Mouse (Mus musculus) stomach, embryonic 14.5 days (tissue): ENCODE results near the gene 4932438A13Rik. TPM values are rescaled to one million over a fixed set of nuclear protein-coding genes. Genes with fewer than 3 reads are reported as not detected.
A peak's percentile ranks its signal among the peaks of the same experiment; 100 is the strongest.

Experiments used
- ATAC-seq: fragments of 200-750 bp; cut with Nextera tagmentation; 2 replicates; pipeline ENCODE4 v1.8.0; 2017; ENCODE audit warnings: low read depth, moderate TSS enrichment; ENCODE audit not compliant: insufficient number of reproducible peaks, insufficient read depth, low FRiP score
- H3K27ac ChIP-seq: fragments of 300-500 bp; sonication (generic); 2 replicates; pipeline ENCODE4 v1.5.1; 2014; ENCODE audit warnings: mild to moderate bottlenecking, low read length, moderate library complexity, mixed read lengths
- H3K27me3 ChIP-seq: fragments of 300-500 bp; sonication (generic); 2 replicates; pipeline ENCODE4 v1.6.1; 2014; ENCODE audit warnings: low read length, control low read depth, mixed read lengths; ENCODE audit not compliant: control insufficient read depth, insufficient read depth
- H3K36me3 ChIP-seq: fragments of 300-500 bp; sonication (generic); 2 replicates; pipeline ENCODE4 v1.6.1; 2014; ENCODE audit warnings: mild to moderate bottlenecking, control low read depth, low read length, moderate library complexity, mixed read lengths; ENCODE audit not compliant: control insufficient read depth, insufficient read depth
- H3K4me1 ChIP-seq: fragments of 300-500 bp; sonication (generic); 2 replicates; pipeline ENCODE4 v1.6.1; 2014; ENCODE audit warnings: low read length, control low read depth, mixed read lengths; ENCODE audit not compliant: control insufficient read depth, insufficient read depth
- H3K4me2 ChIP-seq: fragments of 300-500 bp; sonication (generic); replicated peaks from 2 replicates; pipeline ENCODE4 v1.6.1; 2014; ENCODE audit warnings: low read depth, low read length, control low read depth
- H3K4me3 ChIP-seq: fragments of 300-500 bp; sonication (generic); 2 replicates; pipeline ENCODE4 v1.5.1; 2014; ENCODE audit warnings: low read depth, low read length, control low read depth
- H3K9ac ChIP-seq: fragments of 300-500 bp; sonication (generic); replicated peaks from 2 replicates; pipeline ENCODE4 v1.6.1; 2014; ENCODE audit warnings: low read depth, mild to moderate bottlenecking, control low read depth, low read length, moderate library complexity, mixed read lengths
- H3K9me3 ChIP-seq: fragments of 300-500 bp; sonication (generic); 2 replicates; pipeline ENCODE4 v1.6.1; 2016; ENCODE audit warnings: low read depth, low read length, control low read depth; ENCODE audit not compliant: control insufficient read depth
- WGBS: fragments of 180-500 bp; shearing (Covaris S2); extraction: QIAGEN DNeasy Blood & Tissue Kit; methylation state at CpG from one replicate; pipeline ENCODE4 v1.1.7; 2014; 5-methylcytosine and 5-hydroxymethylcytosine counted together
- polyA plus RNA-seq: library from polyadenylated mRNA; unstranded; fragments of >200 nt; fragmentation: Nextera tagmentation; extraction: Ambion mirVana; gene quantifications from 2 replicates; pipeline ENCODE4 v1.2.1, GENCODE M21; 2014

4932438A13Rik gene
- polyA plus RNA-seq, 1 experiment from 2014 or later: 68.4 TPM

GRCm38 (mm10) chr3:36863427-36863826 is 523 bp downstream of the 4932438A13Rik start:
- WGBS: 3% methylated on average over 18 of the region's 23 CpGs
- peak; percentile 56 for ATAC-seq
- Histone ChIP-seq H3K27me3 (no peaks in the 10 kb centered on the region), H3K36me3 (peaks cover 3% of the 10 kb centered on the region; the same call in 1 of the 2 replicates), H3K9ac (peak overlapping the region; percentile 82), H3K4me1 (peaks cover 4% of the 10 kb centered on the region; the same call in 1 of the 2 replicates), H3K9me3 (no peaks in the 10 kb centered on the region), H3K4me2 (peak overlapping the region; percentile 69), H3K4me3 (peak overlapping the region; percentile 81), H3K27ac (0 out of 2 replicates have a peak overlapping the region, but pooled peaks have one; percentile 71)

GRCm38 (mm10) chr3:36863881-36864280 is 977 bp downstream of the 4932438A13Rik start:
- WGBS: 60% methylated on average over 4 of the region's 4 CpGs
- peak overlapping the region; percentile 69 for H3K4me2 ChIP-seq

GRCm38 (mm10) chr3:36864466-36864865 is 1.6 kb downstream of the 4932438A13Rik start:
- Histone ChIP-seq H3K4me3 (no peak overlapping the region), H3K27ac (no peak overlapping the region), H3K36me3 (peaks cover 3% of the 10 kb centered on the region; the same call in 1 of the 2 replicates), H3K4me2 (no peak overlapping the region), H3K4me1 (peaks cover 4% of the 10 kb centered on the region; the same call in 1 of the 2 replicates), H3K9me3 (no peaks in the 10 kb centered on the region), H3K27me3 (no peaks in the 10 kb centered on the region), H3K9ac (no peak overlapping the region)
- 91% methylated on average over 4 of the region's 4 CpGs for WGBS
- no peak for ATAC-seq

More at GRCm38 (mm10) chr3:36863881-36864280, 977 bp downstream of the 4932438A13Rik start:
- Histone ChIP-seq H3K36me3 (peaks cover 3% of the 10 kb centered on the region; the same call in 1 of the 2 replicates), H3K4me1 (peaks cover 4% of the 10 kb centered on the region; the same call in 1 of the 2 replicates), H3K9ac (peak overlapping the region; percentile 82), H3K4me3 (peak overlapping the region; percentile 81), H3K27ac (no peak overlapping the region), H3K27me3 (no peaks in the 10 kb centered on the region), H3K9me3 (no peaks in the 10 kb centered on the region)
- ATAC-seq: no peak

- 92% methylated on average over 3 of the region's 3 CpGs for WGBS
- Histone ChIP-seq H3K9ac (no peak overlapping the region), H3K27ac (no peak overlapping the region), H3K9me3 (no peaks in the 10 kb centered on the region), H3K27me3 (no peaks in the 10 kb centered on the region), H3K4me3 (no peak overlapping the region), H3K36me3 (peaks cover 9% of the 10 kb centered on the region; the same call in 1 of the 2 replicates), H3K4me1 (no peaks in the 10 kb centered on the region), H3K4me2 (no peak overlapping the region)
- ATAC-seq: no peak
Observed at GRCm38 (mm10) chr3:36905372-36905771, 42.5 kb downstream of the 4932438A13Rik start.

- Histone ChIP-seq H3K27me3 (no peaks in the 10 kb centered on the region), H3K27ac (no peak overlapping the region), H3K4me1 (no peaks in the 10 kb centered on the region), H3K36me3 (peaks cover 10% of the 10 kb centered on the region), H3K9ac (no peak overlapping the region), H3K4me2 (no peak overlapping the region), H3K4me3 (no peak overlapping the region), H3K9me3 (no peaks in the 10 kb centered on the region)
- 96% methylated on average over 2 of the region's 2 CpGs for whole genome bisulfite sequencing
- ATAC-seq: no peak
Observed at GRCm38 (mm10) chr3:36917832-36918231, 54.9 kb downstream of the 4932438A13Rik start.

GRCm38 (mm10) chr3:36918322-36918721 is 55.4 kb downstream of the 4932438A13Rik start:
- WGBS: 70% methylated on average over 4 of the region's 4 CpGs
- H3K4me3 ChIP-seq: no peak overlapping the region
- no peak overlapping the region for H3K27ac ChIP-seq
- H3K9me3 ChIP-seq: no peaks in the 10 kb centered on the region
- ATAC-seq: no peak
- H3K9ac ChIP-seq: no peak overlapping the region
- no peaks in the 10 kb centered on the region for H3K4me1 ChIP-seq
- H3K4me2 ChIP-seq: no peak overlapping the region
- H3K36me3 ChIP-seq: peaks cover 10% of the 10 kb centered on the region
- H3K27me3 ChIP-seq: no peaks in the 10 kb centered on the region

GRCm38 (mm10) chr3:36941572-36941971 is 78.7 kb downstream of the 4932438A13Rik start:
- no peak overlapping the region for H3K4me3 ChIP-seq
- no peaks in the 10 kb centered on the region for H3K27me3 ChIP-seq
- H3K4me2 ChIP-seq: no peak overlapping the region
- no peak overlapping the region for H3K9ac ChIP-seq
- H3K4me1 ChIP-seq: no peaks in the 10 kb centered on the region
- no peak overlapping the region for H3K27ac ChIP-seq
- no peak for ATAC-seq
- H3K9me3 ChIP-seq: no peaks in the 10 kb centered on the region
- H3K36me3 ChIP-seq: peaks cover 2% of the 10 kb centered on the region; the same call in 1 of the 2 replicates
- 31% methylated on average over 5 of the region's 5 CpGs for WGBS

GRCm38 (mm10) chr3:36942108-36942507 is 79.2 kb downstream of the 4932438A13Rik start:
- Histone ChIP-seq H3K36me3 (peaks cover 2% of the 10 kb centered on the region; the same call in 1 of the 2 replicates), H3K4me2 (no peak overlapping the region), H3K9ac (no peak overlapping the region), H3K9me3 (no peaks in the 10 kb centered on the region), H3K27me3 (no peaks in the 10 kb centered on the region), H3K4me1 (no peaks in the 10 kb centered on the region), H3K27ac (no peak overlapping the region), H3K4me3 (no peak overlapping the region)
- 56% methylated on average over 6 of the region's 6 CpGs for WGBS
- no peak for ATAC-seq

- Histone ChIP-seq H3K4me2 (no peak overlapping the region), H3K4me3 (no peak overlapping the region), H3K4me1 (no peaks in the 10 kb centered on the region), H3K36me3 (peaks cover 11% of the 10 kb centered on the region; the same call in 1 of the 2 replicates), H3K27ac (no peak overlapping the region), H3K27me3 (no peaks in the 10 kb centered on the region), H3K9me3 (no peaks in the 10 kb centered on the region), H3K9ac (no peak overlapping the region)
- ATAC-seq: no peak
Observed at GRCm38 (mm10) chr3:36943706-36944105, 80.8 kb downstream of the 4932438A13Rik start.
